Mouse (Mus musculus) hindbrain, embryonic 14.5 days (tissue): ENCODE measurements around the gene Obox5. TPM values are rescaled to one million over a fixed set of nuclear protein-coding genes. Genes with fewer than 3 reads are reported as not detected.
"Not testable (repeated sequence)": the region's sequence is repeated elsewhere in the genome, so short reads cannot be mapped to it uniquely, and the experiment has no call there.

Experiments
- ATAC-seq: fragments of 200-750 bp; cut with Nextera tagmentation; 2 replicates; pipeline ENCODE4 v1.8.0; 2017; ENCODE audit warnings: moderate number of reproducible peaks, mild to moderate bottlenecking, moderate TSS enrichment, moderate library complexity; ENCODE audit not compliant: low FRiP score
- DNase-seq: peaks from one replicate; pipeline ENCODE4 v3.0.0-alpha.2; 2015; ENCODE audit warnings: low spot score
- H3K27ac ChIP-seq: fragments of 300-500 bp; sonication (generic); 2 replicates; pipeline ENCODE4 v1.5.1; 2014; ENCODE audit warnings: mild to moderate bottlenecking, moderate library complexity
- H3K27me3 ChIP-seq: fragments of 300-500 bp; sonication (generic); 2 replicates; pipeline ENCODE4 v1.6.1; 2014; ENCODE audit warnings: mild to moderate bottlenecking, low read length, mixed read lengths; ENCODE audit not compliant: control insufficient read depth, insufficient read depth
- H3K36me3 ChIP-seq: fragments of 300-500 bp; sonication (generic); replicated peaks from 2 replicates; pipeline ENCODE4 v1.6.1; 2014; ENCODE audit not compliant: control insufficient read depth, insufficient read depth
- H3K4me1 ChIP-seq: fragments of 300-500 bp; sonication (generic); replicated peaks from 2 replicates; pipeline ENCODE4 v1.6.1; 2014; ENCODE audit warnings: antibody characterized with exemption, low read length, mixed read lengths; ENCODE audit not compliant: control insufficient read depth, insufficient read depth
- H3K4me2 ChIP-seq: fragments of 300-500 bp; sonication (generic); replicated peaks from 2 replicates; pipeline ENCODE4 v1.6.1; 2014; ENCODE audit warnings: mild to moderate bottlenecking, moderate library complexity
- H3K4me3 ChIP-seq: fragments of 300-500 bp; sonication (generic); replicated peaks from 2 replicates; pipeline ENCODE4 v1.5.1; 2014; ENCODE audit warnings: mild to moderate bottlenecking, low read length
- H3K9ac ChIP-seq: fragments of 300-500 bp; sonication (generic); 2 replicates; pipeline ENCODE4 v1.6.1; 2014
- H3K9me3 ChIP-seq: fragments of 300-500 bp; sonication (generic); 2 replicates; pipeline ENCODE4 v1.6.1; 2016; ENCODE audit warnings: low read length; ENCODE audit not compliant: control insufficient read depth
- WGBS: fragments of 180-500 bp; shearing (Covaris S2); extraction: QIAGEN DNeasy Blood & Tissue Kit; methylation state at CpG from one replicate; pipeline ENCODE4 v1.1.7; 2014; 5-methylcytosine and 5-hydroxymethylcytosine counted together
- polyA plus RNA-seq: library from polyadenylated mRNA; unstranded; fragments of >200 nt; fragmentation: Nextera tagmentation; extraction: Ambion mirVana; gene quantifications from 2 replicates; pipeline ENCODE4 v1.2.1, GENCODE M21; 2014

The Obox5 gene
- polyA plus RNA-seq: not detected in 2 replicates

DNA sequence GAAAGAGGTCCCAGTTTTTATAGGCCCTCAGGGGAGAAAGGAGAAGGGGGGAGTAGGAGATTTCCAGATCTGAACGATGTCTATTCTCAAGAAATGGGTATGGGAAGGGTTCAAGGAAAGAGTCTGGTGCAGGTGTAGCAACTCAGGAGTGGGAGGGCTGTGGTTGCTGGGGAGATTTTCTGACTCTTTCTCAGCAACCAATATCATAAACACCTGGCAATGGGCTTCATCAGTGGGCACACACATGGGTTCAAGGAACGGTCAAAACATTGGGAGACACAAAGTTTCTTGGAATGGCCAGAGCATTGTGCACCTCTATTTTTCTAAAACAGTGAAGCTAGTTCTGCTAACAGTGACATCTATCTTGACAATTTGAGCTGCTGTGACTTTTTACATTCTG, at the start of gene Obox5:
Gene Obox5 (plus strand): TSS at position 301 of the 400 bp plus-strand sequence.
- not testable (repeated sequence) for H3K4me1 ChIP-seq, H3K4me3 ChIP-seq, DNase-seq, H3K27me3 ChIP-seq, ATAC-seq, H3K9ac ChIP-seq, H3K9me3 ChIP-seq, H3K27ac ChIP-seq, H3K36me3 ChIP-seq, H3K4me2 ChIP-seq
- 82% methylated on average over 2 of the region's 2 CpGs for WGBS

DNA sequence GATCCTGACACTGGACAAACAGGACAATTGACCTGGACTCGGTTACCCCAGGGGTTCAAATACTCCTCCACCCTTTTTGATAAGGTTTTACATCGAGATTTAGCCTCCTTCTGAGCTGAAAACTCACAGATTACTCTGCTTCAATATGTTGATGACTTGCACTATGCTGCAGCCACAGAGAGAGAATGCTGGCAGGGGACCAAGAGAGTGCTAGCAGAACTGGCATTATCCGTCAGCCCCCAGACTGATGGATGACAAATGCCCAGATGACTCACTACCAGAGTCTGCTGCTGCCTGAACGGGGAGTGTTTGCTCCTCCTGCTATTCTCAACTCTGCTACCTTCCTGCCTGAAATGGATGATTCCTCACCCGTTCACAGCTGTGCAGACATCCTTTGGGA, 635 bp upstream of the Obox5 start:
- not testable (repeated sequence) for ATAC-seq, H3K4me3 ChIP-seq, H3K36me3 ChIP-seq, H3K4me2 ChIP-seq, H3K27me3 ChIP-seq, DNase-seq, H3K9me3 ChIP-seq, H3K9ac ChIP-seq, H3K27ac ChIP-seq, H3K4me1 ChIP-seq
- 68% methylated on average over 5 of the region's 5 CpGs for WGBS

Other genes with a start within 250 kb of the Obox5 start
- gene Obox3, start 110.2 kb upstream of the Obox5 start, polyA plus RNA-seq: not detected in 2 replicates
- not detected in 2 replicates for gene Obox6, start 89.5 kb downstream of the Obox5 start, polyA plus RNA-seq
- gene Crx, start 129.8 kb downstream of the Obox5 start, polyA plus RNA-seq: not detected in 2 replicates
- 0.41 TPM in 1 of 2 replicates, not detected in the other for gene Crxos, start 132.5 kb downstream of the Obox5 start, polyA plus RNA-seq
- gene Selenow, start 172.3 kb downstream of the Obox5 start, polyA plus RNA-seq: 1,554 and 1,615 TPM in 2 replicates
- gene Nop53, start 195.9 kb downstream of the Obox5 start, polyA plus RNA-seq: 113 and 114 TPM in 2 replicates
- gene Ehd2, start 217.4 kb downstream of the Obox5 start, polyA plus RNA-seq: 5.6 and 6.6 TPM in 2 replicates